Mouse (Mus musculus) frontal cortex, adult (tissue): ENCODE measurements at regions not wholly inside any gene's neighbourhood (a gene's known extent, or its start where the extent isn't known, plus 50 kb on each side); places are given as distances from the start of the nearest gene placed in this dataset.

ENCODE experiments used
- ATAC-seq: cut with Nextera tagmentation; 2 replicates; pipeline ENCODE4 v1.9.2; 2017; ENCODE audit warnings: mild to moderate bottlenecking, moderate library complexity, mixed read lengths; ENCODE audit not compliant: low TSS enrichment

GRCm38 (mm10) chr19:6645912-6646311, 103.1 kb upstream of the Slc22a12 start:
- no peak for ATAC-seq

GRCm38 (mm10) chr19:6644871-6645270, 102.0 kb upstream of the Slc22a12 start:
- ATAC-seq = no peak

GRCm38 (mm10) chr19:6639681-6640080, 96.8 kb upstream of the Slc22a12 start:
- ATAC-seq = no peak

GRCm38 (mm10) chr19:6633400-6633799, 90.6 kb upstream of the Slc22a12 start:
- ATAC-seq = no peak

- no peak for ATAC-seq
Measured at GRCm38 (mm10) chr19:6631817-6632216, 89.0 kb upstream of the Slc22a12 start.

GRCm38 (mm10) chr19:6630613-6630940, 87.7 kb upstream of the Slc22a12 start:
- ATAC-seq = no peak

GRCm38 (mm10) chr19:6629911-6630612, 87.2 kb upstream of the Slc22a12 start:
- ATAC-seq = no peak

GRCm38 (mm10) chr19:6625574-6625973, 82.7 kb upstream of the Slc22a12 start:
- ATAC-seq = no peak

GRCm38 (mm10) chr19:6621023-6621422, 78.2 kb upstream of the Slc22a12 start:
- no peak for ATAC-seq

GRCm38 (mm10) chr19:6619546-6619945, 76.7 kb upstream of the Slc22a12 start:
- no peak for ATAC-seq

- ATAC-seq = no peak
Measured at GRCm38 (mm10) chr19:6616659-6617058, 73.8 kb upstream of the Slc22a12 start.

- ATAC-seq = peak; percentile 64
Measured at GRCm38 (mm10) chr19:6612441-6612840, 69.6 kb upstream of the Slc22a12 start.

GRCm38 (mm10) chr19:6611921-6612320, 69.1 kb upstream of the Slc22a12 start:
- ATAC-seq = no peak

- no peak for ATAC-seq
Measured at GRCm38 (mm10) chr19:6610715-6611114, 67.9 kb upstream of the Slc22a12 start.

- ATAC-seq = no peak
Measured at GRCm38 (mm10) chr19:6610051-6610450, 67.2 kb upstream of the Slc22a12 start.

GRCm38 (mm10) chr19:6607501-6607900, 64.7 kb upstream of the Slc22a12 start:
- ATAC-seq = no peak

GRCm38 (mm10) chr19:6606667-6607066, 63.8 kb upstream of the Slc22a12 start:
- ATAC-seq = no peak

GRCm38 (mm10) chr19:6604702-6605101, 61.9 kb upstream of the Slc22a12 start:
- no peak for ATAC-seq

GRCm38 (mm10) chr19:6600873-6601530, 58.2 kb upstream of the Slc22a12 start:
- ATAC-seq = no peak

- no peak for ATAC-seq
Measured at GRCm38 (mm10) chr19:6599281-6599680, 56.4 kb upstream of the Slc22a12 start.

GRCm38 (mm10) chr19:6598186-6598585, 55.4 kb upstream of the Slc22a12 start:
- ATAC-seq = no peak

GRCm38 (mm10) chr19:6595801-6596200, 53.0 kb upstream of the Slc22a12 start:
- ATAC-seq = no peak
